Mouse (Mus musculus) liver, embryonic 15.5 days (tissue): ENCODE results near the gene Arl11. TPM values are rescaled to one million over a fixed set of nuclear protein-coding genes. Genes with fewer than 3 reads are reported as not detected.

Experiments used
- ATAC-seq: fragments of 200-750 bp; cut with Nextera tagmentation; 2 replicates; pipeline ENCODE4 v1.8.0; 2017; ENCODE audit warnings: moderate number of reproducible peaks, mild to moderate bottlenecking, moderate library complexity; ENCODE audit not compliant: insufficient read depth
- H3K27ac ChIP-seq: fragments of 300-500 bp; sonication (generic); replicated peaks from 2 replicates; pipeline ENCODE4 v1.5.1; 2015; ENCODE audit warnings: mild to moderate bottlenecking, inconsistent platforms
- H3K27me3 ChIP-seq: fragments of 300-500 bp; sonication (generic); 2 replicates; pipeline ENCODE4 v1.6.1; 2015; ENCODE audit warnings: mild to moderate bottlenecking, inconsistent platforms
- H3K36me3 ChIP-seq: fragments of 300-500 bp; sonication (generic); replicated peaks from 2 replicates; pipeline ENCODE4 v1.6.1; 2015; ENCODE audit warnings: moderate library complexity, mild to moderate bottlenecking, inconsistent platforms
- H3K4me1 ChIP-seq: fragments of 300-500 bp; sonication (generic); replicated peaks from 2 replicates; pipeline ENCODE4 v1.6.1; 2015; ENCODE audit warnings: inconsistent platforms
- H3K4me2 ChIP-seq: fragments of 300-500 bp; sonication (generic); 2 replicates; pipeline ENCODE4 v1.6.1; 2015; ENCODE audit warnings: moderate library complexity, mild to moderate bottlenecking, inconsistent platforms
- H3K4me3 ChIP-seq: fragments of 300-500 bp; sonication (generic); replicated peaks from 2 replicates; pipeline ENCODE4 v1.5.1; 2015; ENCODE audit warnings: mild to moderate bottlenecking, inconsistent platforms
- H3K9ac ChIP-seq: fragments of 300-500 bp; sonication (generic); 2 replicates; pipeline ENCODE4 v1.6.1; 2015; ENCODE audit warnings: moderate library complexity, mild to moderate bottlenecking, inconsistent platforms
- H3K9me3 ChIP-seq: fragments of 300-500 bp; sonication (generic); replicated peaks from 2 replicates; pipeline ENCODE4 v1.6.1; 2016; ENCODE audit warnings: inconsistent platforms
- WGBS: fragments of 180-500 bp; shearing (Covaris S2); methylation state at CpG from one replicate; pipeline ENCODE4 v1.1.7; 2015; ENCODE audit warnings: mixed read lengths; ENCODE audit not compliant: insufficient replicate concordance; 5-methylcytosine and 5-hydroxymethylcytosine counted together
- polyA plus RNA-seq: library from polyadenylated mRNA; unstranded; fragments of >200 nt; fragmentation: Nextera tagmentation; extraction: Ambion mirVana; gene quantifications from 2 replicates; pipeline ENCODE4 v1.2.1, GENCODE M21; 2015

The Arl11 gene
- polyA plus RNA-seq, 1 experiment from 2014 or later: 2.5 TPM

DNA sequence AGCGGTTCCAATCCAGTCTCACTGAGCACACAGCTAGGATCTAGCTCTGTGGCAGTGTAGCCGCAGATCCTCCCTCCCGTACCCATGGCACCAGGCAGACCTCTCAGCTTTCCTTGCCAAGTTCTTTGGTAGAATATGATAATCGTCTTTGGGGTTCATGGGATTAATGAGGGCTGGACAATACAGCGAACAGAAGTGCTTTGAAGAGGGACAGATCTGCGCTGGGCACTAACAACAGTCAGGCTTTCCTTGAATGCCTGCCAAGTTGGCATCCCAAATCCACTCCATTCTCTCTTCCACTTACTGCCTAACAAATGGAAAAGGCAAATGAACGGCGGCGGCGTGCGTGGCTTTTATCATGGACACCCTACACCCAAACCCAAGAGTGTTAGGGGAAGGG is 21.0 kb downstream of the Arl11 start:
- 69% methylated on average over 11 of the region's 11 CpGs for WGBS
- H3K27me3 ChIP-seq: no peaks in the 10 kb centered on the region
- no peak overlapping the region for H3K4me3 ChIP-seq
- no peak overlapping the region for H3K9ac ChIP-seq
- no peak overlapping the region for H3K4me2 ChIP-seq
- no peaks in the 10 kb centered on the region for H3K36me3 ChIP-seq
- peaks cover 8% of the 10 kb centered on the region; the same call in 1 of the 2 replicates for H3K4me1 ChIP-seq
- H3K9me3 ChIP-seq: no peaks in the 10 kb centered on the region
- ATAC-seq: no peak
- H3K27ac ChIP-seq: no peak overlapping the region

DNA sequence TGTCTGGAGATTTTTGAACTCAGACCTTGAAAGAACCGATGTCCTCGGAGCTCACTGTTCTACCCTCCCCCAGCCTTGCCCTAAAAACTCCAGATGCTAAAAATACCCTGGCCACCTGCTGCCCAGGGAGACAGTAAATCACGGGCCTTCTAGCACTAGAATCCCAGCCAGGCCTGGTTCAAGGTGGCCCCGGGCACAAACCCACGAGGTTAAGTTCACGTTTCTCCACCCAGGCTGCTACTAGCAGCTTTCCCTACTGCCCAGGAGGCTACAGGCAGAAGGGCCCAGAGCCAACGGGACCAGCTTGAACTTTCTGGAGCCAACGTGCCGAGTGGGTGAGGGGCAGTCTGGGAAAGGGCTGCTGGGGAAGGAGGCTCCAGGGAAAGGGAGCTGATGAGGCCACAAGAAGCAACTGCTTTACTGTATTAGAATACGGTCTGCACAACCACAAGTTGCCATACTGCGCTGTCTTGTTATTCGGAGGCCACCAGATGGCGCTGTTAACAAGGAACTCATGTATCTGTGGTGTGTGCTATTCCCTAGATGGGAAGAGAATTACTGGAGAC is 21.5 kb downstream of the Arl11 start:
- H3K9ac ChIP-seq: no peak overlapping the region
- WGBS: 19% methylated on average over 13 of the region's 13 CpGs
- H3K9me3 ChIP-seq: no peaks in the 10 kb centered on the region
- H3K4me1 ChIP-seq: peaks cover 8% of the 10 kb centered on the region; the same call in 1 of the 2 replicates
- ATAC-seq: peak; percentile 47; the same call in 1 of the 2 replicates
- H3K27ac ChIP-seq: no peak overlapping the region
- H3K36me3 ChIP-seq: no peaks in the 10 kb centered on the region
- no peak overlapping the region for H3K4me3 ChIP-seq
- no peaks in the 10 kb centered on the region for H3K27me3 ChIP-seq
- peak overlapping the region; percentile 25; the same call in 1 of the 2 replicates for H3K4me2 ChIP-seq

DNA sequence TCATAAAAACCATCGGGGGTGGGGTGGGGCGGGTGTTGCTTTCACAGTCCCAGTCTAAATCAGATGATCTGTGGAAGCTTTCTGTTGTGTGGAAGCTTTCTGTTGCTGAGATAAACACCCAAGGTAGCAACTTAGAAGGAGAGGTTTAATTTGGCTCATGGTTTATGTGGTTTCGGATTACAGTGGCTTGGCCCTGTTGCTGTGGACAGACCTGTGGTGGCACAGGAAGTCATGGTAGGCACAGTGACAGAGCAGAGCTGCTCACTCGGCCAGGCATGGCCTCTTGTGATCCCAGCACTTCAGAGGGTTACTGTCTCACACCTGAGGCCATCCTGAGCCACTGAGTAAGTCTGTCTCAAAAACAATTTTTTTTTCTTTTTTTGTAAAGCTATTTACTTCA is 29.8 kb downstream of the Arl11 start:
- no peaks in the 10 kb centered on the region for H3K4me1 ChIP-seq
- H3K9ac ChIP-seq: no peak overlapping the region
- H3K27ac ChIP-seq: no peak overlapping the region
- no peaks in the 10 kb centered on the region for H3K36me3 ChIP-seq
- no peak overlapping the region for H3K4me3 ChIP-seq
- ATAC-seq: no peak
- H3K9me3 ChIP-seq: no peaks in the 10 kb centered on the region
- no peaks in the 10 kb centered on the region for H3K27me3 ChIP-seq
- no peak overlapping the region for H3K4me2 ChIP-seq
- 57% methylated on average over 4 of the region's 4 CpGs for WGBS

DNA sequence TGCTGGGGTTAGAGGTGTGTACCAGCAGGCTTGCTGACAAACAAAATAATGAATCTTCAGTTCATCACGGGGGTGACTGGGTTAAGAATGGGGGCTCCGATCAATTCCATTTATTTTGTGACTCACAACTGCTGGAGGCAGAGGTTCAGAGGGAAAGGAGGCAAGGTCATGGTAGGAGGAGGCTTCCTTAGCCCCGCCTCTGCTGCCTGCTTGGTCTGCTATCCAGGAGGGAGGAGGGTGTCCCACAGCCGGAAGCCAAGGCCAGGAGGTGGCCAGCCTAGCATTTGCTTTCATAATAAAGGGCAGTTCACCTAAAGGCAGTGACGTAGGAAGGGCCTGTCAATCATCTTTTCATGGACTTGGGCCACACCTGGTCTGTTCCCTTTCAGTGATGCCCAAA is 35.0 kb downstream of the Arl11 start:
- no peak overlapping the region for H3K4me2 ChIP-seq
- no peak overlapping the region for H3K27ac ChIP-seq
- H3K27me3 ChIP-seq: no peaks in the 10 kb centered on the region
- no peaks in the 10 kb centered on the region for H3K36me3 ChIP-seq
- 60% methylated on average over 5 of the region's 5 CpGs for WGBS
- H3K9ac ChIP-seq: no peak overlapping the region
- no peak for ATAC-seq
- no peak overlapping the region for H3K4me3 ChIP-seq
- no peaks in the 10 kb centered on the region for H3K9me3 ChIP-seq
- H3K4me1 ChIP-seq: no peaks in the 10 kb centered on the region

DNA sequence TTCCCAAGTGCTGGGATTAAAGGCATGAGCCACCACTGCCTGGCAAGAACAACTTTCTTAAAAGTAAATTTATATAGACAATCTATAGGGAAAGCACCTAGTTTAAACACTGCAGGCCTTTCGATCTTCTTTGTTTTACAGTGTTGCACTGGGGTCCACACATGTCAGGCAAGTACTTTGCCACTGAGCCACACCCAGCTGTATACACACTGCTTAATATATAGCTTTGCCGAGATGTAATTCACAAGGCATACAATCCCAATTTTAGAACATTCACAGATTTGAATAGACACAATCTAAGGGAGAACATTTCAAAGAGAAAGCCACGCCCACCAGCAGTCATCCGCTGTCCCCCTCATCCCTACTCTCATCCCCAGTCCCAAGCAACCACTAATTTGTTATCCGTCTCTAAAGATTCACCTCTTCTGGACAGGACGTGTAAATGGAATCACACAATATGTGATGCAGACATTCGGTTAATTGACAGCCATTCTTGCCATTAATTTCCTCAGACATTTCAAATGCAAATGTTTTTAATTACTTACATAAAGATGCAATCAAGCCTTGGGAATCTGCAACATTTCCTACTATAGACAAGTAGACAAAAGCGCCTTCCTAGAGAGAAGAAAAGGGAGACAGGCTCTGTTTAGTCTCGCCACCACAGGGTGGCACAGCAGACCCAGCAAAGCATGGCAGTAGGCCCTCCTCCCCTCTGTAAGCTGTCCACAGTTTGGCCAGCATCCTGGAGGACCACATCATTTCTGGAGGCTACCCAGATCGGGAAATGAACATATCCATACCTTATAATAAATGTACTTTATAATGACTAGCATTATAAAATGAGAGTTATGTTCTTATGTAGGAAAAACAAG is 37.5 kb downstream of the Arl11 start:
- no peak for ATAC-seq
- Histone ChIP-seq H3K4me3 (no peak overlapping the region), H3K27me3 (no peaks in the 10 kb centered on the region), H3K36me3 (no peaks in the 10 kb centered on the region), H3K9ac (no peak overlapping the region), H3K4me1 (no peaks in the 10 kb centered on the region), H3K9me3 (no peaks in the 10 kb centered on the region), H3K27ac (no peak overlapping the region), H3K4me2 (no peak overlapping the region)
- 66% methylated on average over 10 of the region's 10 CpGs for WGBS

DNA sequence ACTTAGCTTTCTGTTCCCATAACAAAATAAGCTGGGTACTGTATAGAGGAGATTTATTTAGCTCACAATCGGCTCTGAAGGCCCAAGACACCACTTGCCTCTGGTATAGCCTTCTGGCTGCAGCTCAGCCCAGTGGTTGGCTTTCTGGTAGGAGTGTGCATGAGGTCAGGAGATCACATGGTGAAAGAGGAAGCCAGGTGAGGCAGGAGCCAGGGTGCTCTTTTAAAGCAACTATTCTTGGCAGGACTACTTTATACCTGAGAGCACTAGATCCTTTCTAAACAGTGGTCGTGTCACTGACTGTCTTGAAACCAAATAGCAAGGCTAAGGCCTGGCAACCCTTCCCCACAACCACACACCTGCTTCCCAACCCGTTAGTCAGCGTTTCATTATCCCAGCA is 40.3 kb downstream of the Arl11 start:
- 62% methylated on average over 4 of the region's 4 CpGs for WGBS
- Histone ChIP-seq H3K9me3 (no peaks in the 10 kb centered on the region), H3K4me2 (no peak overlapping the region), H3K27me3 (no peaks in the 10 kb centered on the region), H3K4me3 (no peak overlapping the region), H3K36me3 (no peaks in the 10 kb centered on the region), H3K9ac (no peak overlapping the region), H3K27ac (no peak overlapping the region), H3K4me1 (no peaks in the 10 kb centered on the region; the same call in 1 of the 2 replicates)
- no peak for ATAC-seq

DNA sequence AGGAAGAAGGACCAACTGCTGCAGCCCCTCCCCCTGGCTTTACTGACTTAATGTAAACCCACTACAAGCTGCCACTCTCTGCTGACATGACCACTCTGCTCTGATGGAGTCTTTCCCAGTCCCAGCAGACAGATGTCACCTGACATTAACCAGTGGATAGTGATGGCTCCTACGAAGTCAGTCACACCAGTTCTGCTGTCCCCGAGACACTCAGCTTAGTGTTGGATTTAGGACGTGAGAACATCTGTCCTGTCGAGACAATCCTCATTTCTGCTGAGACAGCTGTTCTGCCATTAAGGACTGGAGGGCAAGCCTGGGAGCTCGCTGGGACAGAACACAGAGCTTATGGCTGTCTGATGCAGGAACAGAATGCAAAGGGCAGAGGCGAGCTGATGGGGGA is 41.3 kb downstream of the Arl11 start:
- Histone ChIP-seq H3K9ac (no peak overlapping the region), H3K4me1 (no peaks in the 10 kb centered on the region; the same call in 1 of the 2 replicates)

DNA sequence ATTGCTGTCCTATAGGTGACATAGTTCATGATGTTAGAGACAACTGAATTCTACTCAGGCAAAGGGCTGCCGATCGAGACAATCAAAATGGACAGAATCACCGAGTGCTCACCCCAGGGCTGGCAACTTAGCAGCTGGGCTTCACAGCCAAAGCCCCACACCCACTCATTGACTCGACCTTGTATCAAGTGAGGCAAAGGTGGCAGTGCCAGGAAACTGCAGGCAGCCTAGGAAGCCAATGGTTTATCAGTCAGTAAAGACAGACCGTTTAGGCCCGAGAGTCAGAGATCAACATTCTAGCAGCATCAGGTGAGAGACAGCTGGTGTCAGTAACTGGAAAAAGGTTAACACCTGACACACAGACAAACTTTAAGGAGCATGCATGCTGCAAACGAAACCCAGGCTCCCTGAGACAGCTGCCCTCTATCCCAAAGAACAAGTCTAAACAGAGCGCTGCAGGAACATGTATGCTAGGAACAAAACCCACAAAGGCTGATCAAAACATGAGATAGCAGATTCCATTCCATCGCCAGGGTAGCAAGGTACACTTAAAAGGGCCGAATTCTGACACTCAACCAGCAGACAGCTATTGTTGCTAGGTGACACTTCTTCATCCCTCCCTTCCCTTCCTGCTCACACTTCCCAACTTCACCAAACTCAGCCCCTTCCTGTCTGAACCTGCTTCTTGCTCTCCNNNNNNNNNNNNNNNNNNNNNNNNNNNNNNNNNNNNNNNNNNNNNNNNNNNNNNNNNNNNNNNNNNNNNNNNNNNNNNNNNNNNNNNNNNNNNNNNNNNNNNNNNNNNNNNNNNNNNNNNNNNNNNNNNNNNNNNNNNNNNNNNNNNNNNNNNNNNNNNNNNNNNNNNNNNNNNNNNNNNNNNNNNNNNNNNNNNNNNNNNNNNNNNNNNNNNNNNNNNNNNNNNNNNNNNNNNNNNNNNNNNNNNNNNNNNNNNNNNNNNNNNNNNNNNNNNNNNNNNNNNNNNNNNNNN is 45.0 kb downstream of the Arl11 start:
- H3K9ac ChIP-seq: no peak overlapping the region
- no peaks in the 10 kb centered on the region for H3K9me3 ChIP-seq
- H3K4me3 ChIP-seq: no peak overlapping the region
- H3K27me3 ChIP-seq: no peaks in the 10 kb centered on the region
- no peak for ATAC-seq
- no peaks in the 10 kb centered on the region for H3K36me3 ChIP-seq
- H3K4me1 ChIP-seq: peaks cover under 1% of the 10 kb centered on the region; the same call in 1 of the 2 replicates
- H3K27ac ChIP-seq: no peak overlapping the region
- H3K4me2 ChIP-seq: no peak overlapping the region
- WGBS: 51% methylated on average over 10 of the region's 10 CpGs

More for the DNA sequence above, 41.3 kb downstream of the Arl11 start:
- H3K27me3 ChIP-seq: no peaks in the 10 kb centered on the region
- no peak overlapping the region for H3K27ac ChIP-seq
- H3K9me3 ChIP-seq: no peaks in the 10 kb centered on the region
- H3K4me2 ChIP-seq: no peak overlapping the region
- no peak overlapping the region for H3K4me3 ChIP-seq
- 62% methylated on average over 6 of the region's 6 CpGs for WGBS
- H3K36me3 ChIP-seq: no peaks in the 10 kb centered on the region
- no peak for ATAC-seq

DNA sequence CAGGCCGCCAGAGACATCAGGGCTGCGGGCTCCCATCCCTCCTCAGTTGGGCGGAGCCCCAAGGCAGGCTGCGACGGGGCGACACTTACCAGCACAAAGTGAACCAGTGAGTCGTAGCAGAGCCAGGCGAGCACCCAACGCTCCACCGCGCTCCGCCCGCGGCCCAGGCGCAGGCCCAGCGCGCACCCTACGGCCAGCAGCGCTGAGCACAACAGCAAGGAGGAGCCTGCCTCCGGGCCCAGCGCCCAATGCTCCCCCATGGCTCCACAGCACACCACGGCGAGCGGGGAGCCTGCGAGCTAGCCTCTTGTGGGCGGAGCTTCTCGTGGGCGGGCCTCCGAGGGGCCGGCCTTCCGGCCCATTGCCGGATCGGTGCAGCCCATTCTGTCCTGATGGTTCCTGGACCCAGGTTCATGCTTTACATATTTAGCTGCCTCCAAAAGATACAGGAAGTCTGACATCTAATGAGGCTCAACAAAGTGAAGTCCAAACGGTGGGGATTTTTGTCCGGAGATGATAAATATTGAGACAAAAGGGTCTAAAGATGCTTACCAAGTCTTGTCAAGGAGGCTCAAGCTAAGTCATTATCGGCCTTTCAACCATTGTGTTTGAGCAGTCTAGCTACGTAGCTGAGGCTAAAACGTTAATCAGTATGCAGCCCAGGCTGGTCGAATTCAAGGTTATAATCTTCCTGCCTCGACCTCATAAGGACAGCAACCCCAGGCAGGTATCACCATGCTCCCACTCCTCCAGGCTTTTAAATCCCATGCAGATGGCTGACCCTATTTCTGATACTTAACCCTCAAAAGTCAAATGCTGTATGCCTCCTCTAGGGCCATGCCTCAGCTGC is 50.8 kb downstream of the Arl11 start, which contains the start of gene Ebpl:
Gene Ebpl, minus strand, starts transcription at position 309 of the 850 bp plus-strand sequence.
- H3K4me2 ChIP-seq: peak within 1 kb of the TSS; percentile 93
- peaks cover 2% of the 10 kb centered on the region for H3K36me3 ChIP-seq
- H3K27me3 ChIP-seq: no peaks in the 10 kb centered on the region
- WGBS: under 1% methylated on average over 40 of the region's 40 CpGs
- H3K9ac ChIP-seq: peak within 1 kb of the TSS; percentile 70
- peak within 1 kb of the TSS; percentile 82 for H3K27ac ChIP-seq
- no peaks in the 10 kb centered on the region for H3K9me3 ChIP-seq
- peaks cover 24% of the 10 kb centered on the region for H3K4me1 ChIP-seq
- ATAC-seq: peak; percentile 94
- peak within 1 kb of the TSS; percentile 72 for H3K4me3 ChIP-seq

DNA sequence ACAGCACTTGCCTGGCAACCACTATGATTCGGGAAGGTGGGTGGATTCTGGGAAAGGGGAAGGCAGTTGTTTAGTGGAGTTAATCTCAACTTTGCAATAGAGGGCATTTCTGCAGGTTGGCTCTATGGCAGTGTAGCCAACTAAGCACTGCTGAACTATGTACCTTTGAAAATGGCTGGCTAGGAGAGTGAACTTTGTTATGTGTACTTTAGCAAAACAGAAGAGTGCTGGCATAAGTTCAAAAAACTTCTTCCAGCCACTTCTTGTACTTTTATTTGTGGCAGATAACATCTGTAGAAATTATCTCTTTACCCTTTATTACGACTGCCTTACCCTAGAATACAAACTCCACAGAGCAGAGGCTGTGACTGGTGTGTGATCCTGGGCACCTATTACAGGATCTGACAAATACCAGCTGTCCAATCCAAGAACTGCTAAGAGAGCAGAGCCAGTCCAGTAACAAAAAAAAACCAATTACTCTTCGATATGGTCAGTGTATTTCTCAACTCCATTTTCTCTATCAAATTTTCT is 51.5 kb downstream of the Arl11 start:
- WGBS: 44% methylated on average over 3 of the region's 3 CpGs
- no peak for ATAC-seq
- Histone ChIP-seq H3K27ac (peak overlapping the region; percentile 82), H3K27me3 (no peaks in the 10 kb centered on the region), H3K9ac (no peak overlapping the region), H3K4me2 (peak overlapping the region; percentile 93), H3K4me1 (peaks cover 24% of the 10 kb centered on the region), H3K9me3 (no peaks in the 10 kb centered on the region), H3K4me3 (peak overlapping the region; percentile 72; the same call in 1 of the 2 replicates), H3K36me3 (peaks cover 3% of the 10 kb centered on the region)
